Mouse (Mus musculus): Measurements from ENCODE around the gene Abat.

Gene Abat

GRCm38 (mm10) chr16:8573751-8574150 lies 60.5 kb downstream of the Abat start:
- no peak for DNase-seq (ENCODE audit: low spot score)

- no peak for DNase-seq (ENCODE audit: low spot score)
These were observed 61.1 kb downstream of the Abat start for GRCm38 (mm10) chr16:8574316-8574715.

GRCm38 (mm10) chr16:8576111-8576510 lies 62.9 kb downstream of the Abat start:
- no peak for DNase-seq (ENCODE audit: low spot score)

DNA sequence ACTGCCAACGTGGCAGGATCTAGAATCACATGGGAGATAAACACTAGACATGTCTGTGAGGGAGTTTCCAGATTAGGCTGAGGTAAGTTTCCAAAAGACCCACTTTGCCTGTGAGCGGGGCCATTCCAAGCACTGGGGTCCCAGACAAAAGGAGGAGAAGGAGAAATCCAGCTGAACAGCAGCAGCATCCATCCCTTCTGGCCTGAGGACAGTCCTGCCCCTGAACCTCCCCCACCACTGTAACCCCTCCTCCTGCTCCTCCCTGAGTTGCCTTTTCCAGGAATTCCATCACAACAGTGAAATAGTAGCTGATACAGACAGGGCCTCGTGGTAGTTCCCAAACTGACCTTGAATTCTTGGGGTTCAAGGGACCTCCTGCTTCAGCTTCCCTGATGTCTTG lies 63.7 kb downstream of the Abat start:
- DNase-seq (ENCODE audit: low spot score): no peak

DNA sequence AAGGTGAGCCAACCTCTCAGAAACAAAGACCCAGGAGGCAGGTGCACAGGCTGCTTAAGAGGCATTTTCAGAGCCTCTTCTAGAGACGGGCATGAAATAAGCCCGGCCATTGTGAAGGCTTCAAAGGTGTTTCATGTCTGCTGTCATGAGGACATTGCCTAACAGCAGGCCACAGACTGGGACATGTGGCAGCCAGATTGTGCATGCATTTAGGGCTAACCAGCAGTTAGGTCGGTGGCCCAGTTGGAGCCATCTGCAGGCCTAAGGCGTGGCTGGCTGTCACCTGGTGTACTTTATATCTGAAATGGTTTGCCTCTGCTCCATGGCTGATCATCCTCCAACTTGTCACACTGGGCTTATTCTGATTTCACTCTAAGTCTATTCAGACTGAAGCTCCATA lies 65.1 kb downstream of the Abat start:
- no peak for DNase-seq (ENCODE audit: low spot score)

DNA sequence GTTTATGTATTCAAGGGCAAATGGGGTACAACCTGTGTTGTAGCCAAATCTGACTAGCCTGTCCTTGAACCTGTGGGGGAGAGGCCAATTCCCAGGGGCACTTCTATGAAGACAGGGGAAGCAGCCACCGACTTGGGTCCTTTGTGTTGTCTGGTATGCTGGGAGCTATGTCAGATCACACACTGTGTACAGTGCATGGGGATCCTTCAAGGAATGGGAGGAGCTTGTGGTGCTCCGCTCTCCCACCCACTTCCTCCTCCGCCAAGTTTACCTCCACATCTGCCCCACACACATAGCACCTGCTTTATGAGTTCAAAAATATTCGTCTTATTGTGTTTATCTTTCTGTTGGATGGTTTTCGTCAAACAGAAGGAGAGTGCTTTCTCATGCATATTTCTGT lies 66.3 kb downstream of the Abat start:
- no peak for DNase-seq (ENCODE audit: low spot score)

DNA sequence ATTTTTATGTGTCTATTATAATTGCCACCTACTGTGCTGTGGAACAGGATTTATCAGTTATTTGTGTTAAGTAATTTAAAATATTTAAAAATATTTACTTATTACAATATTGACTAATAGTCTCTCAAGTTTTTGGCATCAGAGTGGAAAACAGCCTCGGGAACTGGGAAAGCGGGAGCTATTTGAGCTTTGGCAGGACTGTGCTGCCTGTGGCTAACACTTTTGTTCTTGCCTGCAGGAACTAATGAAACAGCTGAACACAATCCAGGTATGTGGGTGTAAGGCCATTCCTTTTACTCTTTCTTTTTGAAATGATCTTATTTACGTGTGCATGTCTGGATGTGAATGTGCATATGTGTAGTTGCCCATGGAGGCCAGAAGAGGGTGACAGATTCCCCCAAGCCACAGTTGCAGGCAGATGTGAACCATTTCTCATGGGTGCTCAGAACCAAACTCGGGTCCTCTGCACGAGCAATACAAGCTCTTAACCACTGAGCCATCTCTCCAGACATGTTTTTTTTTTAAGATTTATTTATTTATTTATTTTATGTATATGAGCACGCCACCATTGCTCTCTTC lies 68.5 kb downstream of the Abat start:
- no peak for DNase-seq (ENCODE audit: low spot score)

DNA sequence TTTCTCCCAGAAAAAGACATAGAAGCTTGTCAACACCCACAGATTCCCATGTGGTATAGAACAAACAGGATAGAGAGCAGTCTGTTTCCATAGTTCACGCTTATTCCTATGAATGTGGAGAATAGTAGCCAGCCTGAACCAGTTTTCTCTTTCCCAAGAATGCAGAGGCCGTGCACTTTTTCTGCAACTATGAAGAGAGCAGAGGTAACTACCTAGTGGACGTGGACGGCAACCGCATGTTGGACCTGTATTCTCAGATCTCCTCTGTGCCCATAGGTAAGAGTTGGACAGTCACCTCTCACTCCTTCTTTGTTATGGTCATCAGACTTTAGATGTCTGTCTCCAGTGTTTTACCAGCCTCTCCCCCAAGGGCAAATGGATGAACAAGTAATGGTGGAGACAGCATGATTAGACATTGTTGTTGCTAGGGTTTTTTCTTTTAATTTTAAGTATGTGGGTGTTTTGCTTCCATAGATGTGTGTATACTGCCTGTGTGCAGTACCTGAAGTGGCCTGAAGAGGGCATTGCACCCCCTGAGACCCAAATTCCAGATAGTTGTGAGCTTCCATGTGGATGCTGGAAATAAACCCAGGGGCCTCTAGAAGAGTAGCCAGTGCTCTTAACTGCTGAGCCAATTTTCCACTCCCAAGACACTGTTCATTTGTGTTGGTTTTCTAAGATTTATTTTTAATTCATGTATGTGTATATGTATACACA lies 69.5 kb downstream of the Abat start:
- no peak for DNase-seq (ENCODE audit: low spot score)

DNA sequence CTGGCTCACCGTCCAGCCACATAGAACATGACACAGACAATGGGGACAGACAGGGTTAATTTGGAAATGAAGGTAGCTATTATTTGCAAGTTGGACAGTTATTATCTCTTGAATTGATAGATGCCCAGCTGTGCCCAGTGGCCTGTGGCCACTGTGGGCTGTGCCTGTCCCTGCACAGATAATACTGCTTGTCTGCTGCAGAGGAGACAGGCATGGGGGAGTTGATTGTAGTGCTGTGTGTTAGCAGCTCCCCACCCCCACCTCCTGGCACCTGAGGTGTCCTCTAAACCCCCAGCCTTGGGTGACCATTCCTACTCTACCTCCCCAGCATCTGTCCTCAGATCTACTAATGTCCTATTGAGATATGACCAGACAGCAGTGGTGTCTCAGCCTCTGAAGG lies 71.0 kb downstream of the Abat start:
- DNase-seq (ENCODE audit: low spot score): peak; percentile 41

GRCm38 (mm10) chr16:8585056-8585455 lies 71.8 kb downstream of the Abat start:
- DNase-seq (ENCODE audit: low spot score): peak; percentile 42

- DNase-seq (ENCODE audit: low spot score): no peak
These were observed 82.2 kb downstream of the Abat start for GRCm38 (mm10) chr16:8595411-8595810.

- no peak for DNase-seq (ENCODE audit: low spot score)
These were observed 83.1 kb downstream of the Abat start for GRCm38 (mm10) chr16:8596336-8596735.

GRCm38 (mm10) chr16:8597516-8597915 lies 84.3 kb downstream of the Abat start:
- no peak for DNase-seq (ENCODE audit: low spot score)

GRCm38 (mm10) chr16:8603789-8604188 lies 90.6 kb downstream of the Abat start:
- no peak for DNase-seq (ENCODE audit: low spot score)

GRCm38 (mm10) chr16:8610397-8610796 lies 97.2 kb downstream of the Abat start:
- DNase-seq (ENCODE audit: low spot score): no peak

DNA sequence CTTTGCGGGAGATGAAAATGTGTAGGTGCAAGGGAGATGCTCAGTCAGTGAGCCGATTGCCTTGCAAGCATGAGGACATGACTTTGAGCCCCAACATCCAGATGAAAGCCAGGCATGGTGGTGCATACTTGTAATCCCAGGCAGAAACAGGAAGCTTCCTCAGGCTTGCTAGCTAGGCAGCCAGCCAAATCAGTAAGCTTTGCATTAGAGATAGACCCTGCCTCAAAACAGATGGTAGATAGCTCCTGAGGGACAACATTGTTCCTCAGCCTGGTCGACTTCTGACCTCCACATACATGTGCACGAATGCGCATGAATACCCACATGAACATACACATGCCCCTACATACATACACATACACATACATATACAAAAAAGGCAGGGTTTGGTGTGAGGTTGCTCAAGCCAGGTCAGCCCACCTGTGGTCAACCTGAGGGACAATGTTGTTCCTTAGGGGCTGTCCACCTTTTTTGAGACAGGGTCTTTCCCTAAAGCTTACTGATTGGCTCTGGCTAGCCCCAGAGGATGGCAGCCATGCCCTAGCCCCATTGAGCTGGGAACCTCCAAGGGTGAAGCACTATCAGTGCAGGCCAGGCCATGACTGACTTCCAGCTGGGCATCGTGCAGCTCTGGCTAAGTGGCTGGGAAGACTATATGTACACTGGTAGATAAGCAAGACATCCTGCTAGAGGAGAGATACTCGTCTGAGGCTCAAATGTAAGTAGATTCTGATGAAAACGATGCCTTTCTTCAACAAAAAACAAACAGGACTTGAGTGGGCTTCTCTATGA lies 99.2 kb downstream of the Abat start:
- no peak for DNase-seq (ENCODE audit: low spot score)

DNA sequence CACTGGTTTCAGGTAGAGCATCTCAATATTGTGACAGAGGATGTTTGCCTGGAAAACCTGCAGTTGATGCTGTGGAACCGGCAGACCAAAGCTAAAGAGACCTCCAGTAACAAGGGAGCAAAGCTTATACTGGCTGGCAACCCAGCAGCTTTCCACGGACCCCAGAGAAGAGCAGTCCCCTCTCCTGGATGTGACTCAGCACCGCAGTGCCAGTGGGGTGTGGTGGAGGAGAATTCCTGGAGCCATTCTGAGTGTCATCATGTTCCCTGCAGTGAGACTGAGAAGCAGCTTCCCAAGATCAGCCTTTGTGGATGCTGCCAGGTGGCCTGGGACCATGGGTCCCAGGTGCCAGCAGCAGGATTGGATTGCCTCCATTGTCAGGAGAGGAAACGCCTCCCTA lies 99.8 kb downstream of the Abat start:
- DNase-seq (ENCODE audit: low spot score): no peak

GRCm38 (mm10) chr16:8613447-8613846 lies 100.2 kb downstream of the Abat start:
- no peak for DNase-seq (ENCODE audit: low spot score)

GRCm38 (mm10) chr16:8619659-8620314 lies 106.6 kb downstream of the Abat start:
- no peak for DNase-seq (ENCODE audit: low spot score)

DNA sequence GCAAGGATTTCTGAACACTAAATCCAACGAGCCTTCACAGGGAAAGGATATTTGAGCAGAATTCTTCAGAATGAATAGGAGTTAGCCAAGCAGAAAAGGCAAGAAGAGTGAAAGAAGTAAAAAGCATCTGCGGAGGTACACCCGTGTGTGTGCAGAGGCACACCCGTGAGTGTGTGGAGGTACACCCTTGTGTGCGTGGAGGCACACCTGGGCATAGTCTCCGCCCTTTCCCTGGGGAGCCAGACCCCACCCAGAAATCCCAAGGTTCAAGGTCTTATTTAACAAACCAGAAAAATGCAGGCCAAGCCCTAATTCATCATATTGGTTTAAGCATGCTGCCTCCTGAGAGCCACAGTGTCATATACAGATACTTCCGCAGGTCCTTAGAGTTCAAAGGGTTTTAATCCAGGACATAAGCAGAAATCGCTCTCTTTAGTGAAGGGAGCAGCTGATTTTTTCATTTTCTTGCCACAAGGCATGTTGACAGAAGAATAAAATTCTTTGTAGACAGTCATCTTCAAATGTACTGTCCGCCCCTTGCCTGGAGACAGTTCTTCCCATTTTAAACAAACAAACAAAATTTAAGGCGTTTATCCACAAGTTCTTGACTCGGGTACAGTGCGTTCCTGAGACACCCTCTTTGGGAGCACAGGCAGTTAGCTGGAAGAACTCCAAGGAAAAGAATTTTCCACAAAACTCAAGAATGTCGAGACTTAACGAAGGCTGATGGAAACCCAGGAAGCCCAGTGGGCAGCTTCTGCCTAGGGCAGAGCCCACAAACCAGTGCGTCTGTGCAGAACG lies 107.3 kb downstream of the Abat start:
- DNase-seq (ENCODE audit: low spot score): peak; percentile 35

- no peak for DNase-seq (ENCODE audit: low spot score)
These were observed 117.2 kb downstream of the Abat start for GRCm38 (mm10) chr16:8630419-8630818.

DNA sequence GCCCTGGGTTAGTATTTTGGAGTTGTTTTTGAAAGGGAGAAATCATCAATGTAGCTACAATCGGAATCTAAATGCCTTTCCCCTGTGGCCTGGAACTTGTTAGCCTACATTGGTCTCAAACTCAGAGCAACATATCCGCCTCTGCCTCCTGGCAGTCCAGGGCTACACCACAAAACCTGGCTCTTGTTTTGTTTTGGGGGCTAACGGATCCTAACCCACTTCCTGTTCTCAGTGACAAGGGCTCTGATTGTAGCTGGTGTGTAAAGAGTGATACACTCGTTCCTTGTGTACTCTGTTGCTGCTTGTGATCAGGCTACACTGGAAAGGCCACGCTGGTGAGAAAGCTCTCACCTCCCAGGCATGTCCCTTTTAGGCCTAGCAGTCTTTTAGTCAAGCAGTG lies 118.2 kb downstream of the Abat start:
- no peak for DNase-seq (ENCODE audit: low spot score)

Measured in testis, postnatal 14 days (tissue).